In the genomic region with DNA sequence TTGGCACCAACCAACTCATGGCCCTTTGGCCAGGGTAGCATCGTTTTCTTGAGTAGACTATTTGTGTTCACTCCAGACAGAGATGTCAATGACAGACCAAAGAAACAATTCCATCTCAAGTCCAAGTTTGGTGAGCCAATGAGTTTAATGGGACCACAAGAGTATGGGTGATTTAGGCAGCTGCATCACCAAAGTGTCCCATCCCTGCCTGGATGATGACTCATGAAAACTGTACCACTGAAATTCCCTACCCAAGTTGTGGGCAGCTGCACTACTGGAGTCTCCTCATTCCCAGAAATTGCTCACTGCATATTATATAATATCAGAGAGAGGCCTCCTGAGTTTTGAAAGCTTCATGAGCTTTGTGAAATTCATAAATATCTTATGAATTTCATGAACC, we compare ENCODE assay signal across 24 mouse cellular contexts.
A peak's percentile ranks its signal among the peaks of the same experiment; 100 is the strongest.
DNase-seq lines count a peak whose midpoint lies in the region; ATAC-seq and TF ChIP-seq lines count a peak whose summit lies in the region.
"Had no signal": no experiment of that assay in that cellular context is flagged by ENCODE, and none has a peak within 500 bp of the region (broad histone marks: within the 10 kb centered on the region; RNA-seq: fewer than 3 reads in every experiment).

No protein-coding gene starts in this region.

- 0 out of 2 replicates have a peak, but pooled peaks have one; percentile 16 for ATAC-seq in frontal cortex, adult (ENCODE audit: low TSS enrichment)
- ATAC-seq in granulocyte monocyte progenitor cell, adult 5-6 weeks (replicated peaks; ENCODE audit: poor library complexity, severe bottlenecking), result no peak
- ATAC-seq: activated CD4-positive, CD25-positive, alpha-beta regulatory T cell, adult 4 months; CD4-positive, CD25-positive, alpha-beta regulatory T cell, adult 4 months; Patski had no signal

- no peaks in the 10 kb centered on the region for H3K79me2 ChIP-seq in C2C12 (ENCODE audit: control insufficient read depth, insufficient read depth)
- H3K79me2 ChIP-seq in myocyte (ENCODE audit: control insufficient read depth, insufficient read depth), result no peaks in the 10 kb centered on the region

- no peak for DNase-seq in frontal cortex, postnatal 14 days (ENCODE audit: low spot score in 2 of 2)
- peak; percentile 62 for DNase-seq in Muller cell, postnatal 12 days (ENCODE audit: inconsistent ontology term)
- no peak for DNase-seq in heart, adult 11 months
- DNase-seq in heart, adult 9 months (ENCODE audit: low spot score in 2 of 2), result no peak
- DNase-seq: adrenal gland, adult 2 months; adrenal gland, adult 8-10 months; adrenal gland, postnatal 10 days; adrenal gland, postnatal 14 days; adrenal gland, postnatal 25 days; adrenal gland, postnatal 36 days; B cell, adult 2 months; cerebellum, adult 11 months; cerebellum, adult 11-12 months; cerebellum, adult 18-20 months; cerebellum, adult 2 months had no signal

- no peak for TF ChIP-seq POLR2A in myocyte (IDR thresholded peaks at IDR 0.05; ENCODE audit: insufficient read length, low read depth)

- H3K27me3 ChIP-seq in C2C12 (ENCODE audit: control insufficient read depth, insufficient read depth, insufficient read length) (no peaks in the 10 kb centered on the region), myocyte (ENCODE audit: control insufficient read depth, insufficient read depth, insufficient read length) (no peaks in the 10 kb centered on the region)
- H3K27me3 ChIP-seq: CH12.LX, Patski had no signal

- peak overlapping the region; percentile 12 for H3K4me2 ChIP-seq in myocyte (ENCODE audit: low read depth)

- TF ChIP-seq CTCF in C2C12 (IDR thresholded peaks at IDR 0.05; ENCODE audit: control insufficient read depth, insufficient read depth, insufficient read length), result no peak

- H3K36me3 ChIP-seq in C2C12 (ENCODE audit: control insufficient read depth, insufficient read depth) (no peaks in the 10 kb centered on the region), myocyte (ENCODE audit: control insufficient read depth, insufficient read depth) (no peaks in the 10 kb centered on the region)
- H3K36me3 ChIP-seq: G1E had no signal

- no peaks in the 10 kb centered on the region for H3K79me3 ChIP-seq in C2C12 (ENCODE audit: low read depth)

- H3ac ChIP-seq in C2C12 (ENCODE audit: control insufficient read depth, insufficient read length, low read depth) (no peak overlapping the region), myocyte (ENCODE audit: control insufficient read depth, insufficient read length) (no peak overlapping the region)

- H3K4me3 ChIP-seq in C2C12 (ENCODE audit: insufficient read depth, poor library complexity, severe bottlenecking), result no peak overlapping the region
- H3K4me3 ChIP-seq in myocyte, result no peak overlapping the region

TF ChIP-seq in C2C12, 6 proteins besides CTCF, POLR2A, EP300 and RAD21:
- TF ChIP-seq USF1 (IDR thresholded peaks at IDR 0.05; ENCODE audit: low read depth) (no peak), MYOG (IDR thresholded peaks at IDR 0.05; ENCODE audit: control insufficient read depth, extremely low read depth, insufficient read length) (no peak), FOSL1 (IDR thresholded peaks at IDR 0.05; ENCODE audit: insufficient read depth, low read length, poor library complexity, severe bottlenecking) (no peak), MYOD1 (IDR thresholded peaks at IDR 0.05; ENCODE audit: control insufficient read depth, insufficient read length, low read depth) (peak; percentile 68)

TF ChIP-seq in myocyte, 11 proteins besides CTCF, POLR2A, EP300 and RAD21:
- TF ChIP-seq MYOD1 (IDR thresholded peaks at IDR 0.05; ENCODE audit: control insufficient read depth in 1 of 3, insufficient read length in 2 of 3, low read depth in 2 of 3), result peak in 2 of 3 experiments; percentile 22 to 43
- no peak for TF ChIP-seq USF1 (IDR thresholded peaks at IDR 0.05; ENCODE audit: low read depth)
